9 mouse cellular contexts compared by ENCODE assay signal in genomic region chr8:95987011-95987440, GRCm38 (mm10).
DNase-seq lines count a peak whose midpoint lies in the region; ATAC-seq and TF ChIP-seq lines count a peak whose summit lies in the region.
"Had no signal": no experiment of that assay in that cellular context is flagged by ENCODE, and none has a peak within 500 bp of the region (broad histone marks: within the 10 kb centered on the region; RNA-seq: fewer than 3 reads in every experiment).

No protein-coding gene starts in this region.

- no peak overlapping the region for H3K9ac ChIP-seq in intestine, embryonic 14.5 days (ENCODE audit: low read length)
- no peak overlapping the region for H3K9ac ChIP-seq in intestine, postnatal 0 days (ENCODE audit: low read depth, low read length)
- peak overlapping the region; percentile 20; the same call in 1 of the 2 replicates for H3K9ac ChIP-seq in embryonic facial prominence, embryonic 12.5 days
- no peak overlapping the region for H3K9ac ChIP-seq in intestine, embryonic 15.5 days
- H3K9ac ChIP-seq in neural tube, embryonic 14.5 days (replicated peaks; ENCODE audit: low read depth, low read length) = no peak overlapping the region

- no peak for ATAC-seq in intestine, embryonic 14.5 days (replicated peaks; ENCODE audit: low FRiP score, low TSS enrichment, low read depth)
- no peak for ATAC-seq in intestine, postnatal 0 days
- no peak for ATAC-seq in embryonic facial prominence, embryonic 12.5 days (ENCODE audit: insufficient number of reproducible peaks, insufficient read depth, low FRiP score, low TSS enrichment)
- no peak for ATAC-seq in intestine, embryonic 15.5 days
- no peak for ATAC-seq in neural tube, embryonic 14.5 days (ENCODE audit: low read depth)

- no peaks in the 10 kb centered on the region for H3K27me3 ChIP-seq in intestine, embryonic 14.5 days (replicated peaks; ENCODE audit: control insufficient read depth, insufficient read depth, low read length)
- H3K27me3 ChIP-seq in intestine, postnatal 0 days (replicated peaks; ENCODE audit: control insufficient read depth, insufficient read depth, low read length) = no peaks in the 10 kb centered on the region
- H3K27me3 ChIP-seq in embryonic facial prominence, embryonic 12.5 days = no peaks in the 10 kb centered on the region
- H3K27me3 ChIP-seq in intestine, embryonic 15.5 days (replicated peaks) = no peaks in the 10 kb centered on the region
- H3K27me3 ChIP-seq in neural tube, embryonic 14.5 days (ENCODE audit: control insufficient read depth, insufficient read depth, low read length) = no peaks in the 10 kb centered on the region

- no peaks in the 10 kb centered on the region for H3K4me1 ChIP-seq in intestine, embryonic 14.5 days (replicated peaks; ENCODE audit: control insufficient read depth, insufficient read depth, low read length)
- H3K4me1 ChIP-seq in intestine, postnatal 0 days (replicated peaks; ENCODE audit: control insufficient read depth, insufficient read depth, low read length) = no peaks in the 10 kb centered on the region
- H3K4me1 ChIP-seq in embryonic facial prominence, embryonic 12.5 days = 0 out of 2 replicates have a peak, but pooled peaks cover 4% of the 10 kb centered on the region
- no peaks in the 10 kb centered on the region for H3K4me1 ChIP-seq in intestine, embryonic 15.5 days (replicated peaks)
- H3K4me1 ChIP-seq in neural tube, embryonic 14.5 days (ENCODE audit: control insufficient read depth, insufficient read depth, low read length) = no peaks in the 10 kb centered on the region
- H3K4me1 ChIP-seq in lung, adult 2 months (ENCODE audit: control insufficient read depth, insufficient read depth, low read length) = no peaks in the 10 kb centered on the region

- no peak overlapping the region for H3K4me3 ChIP-seq in intestine, embryonic 14.5 days (ENCODE audit: low read depth, low read length)
- H3K4me3 ChIP-seq in intestine, postnatal 0 days (ENCODE audit: low read depth, low read length) = no peak overlapping the region
- H3K4me3 ChIP-seq in embryonic facial prominence, embryonic 12.5 days = peak overlapping the region; percentile 9; the same call in 1 of the 2 replicates
- no peak overlapping the region for H3K4me3 ChIP-seq in intestine, embryonic 15.5 days (replicated peaks)
- H3K4me3 ChIP-seq in neural tube, embryonic 14.5 days (ENCODE audit: low read depth, low read length) = no peak overlapping the region
- H3K4me3 ChIP-seq in lung, adult 2 months (replicated peaks; ENCODE audit: extremely low read depth, low read depth, low read length) = no peak overlapping the region

- WGBS in intestine, embryonic 14.5 days = 23% methylated on average over 10 of the region's 10 CpGs
- 24% methylated on average over 10 of the region's 10 CpGs for WGBS in intestine, postnatal 0 days
- 10% methylated on average over 10 of the region's 10 CpGs for WGBS in embryonic facial prominence, embryonic 12.5 days
- WGBS in intestine, embryonic 15.5 days = 21% methylated on average over 10 of the region's 10 CpGs
- 20% methylated on average over 10 of the region's 10 CpGs for WGBS in neural tube, embryonic 14.5 days
- WGBS in lung, adult 2 months = 24% methylated on average over 10 of the region's 10 CpGs

- H3K27ac ChIP-seq in intestine, embryonic 14.5 days (ENCODE audit: low read depth) = no peak overlapping the region
- no peak overlapping the region for H3K27ac ChIP-seq in intestine, postnatal 0 days (ENCODE audit: low read depth, low read length)
- H3K27ac ChIP-seq in embryonic facial prominence, embryonic 12.5 days = no peak overlapping the region
- no peak overlapping the region for H3K27ac ChIP-seq in intestine, embryonic 15.5 days
- no peak overlapping the region for H3K27ac ChIP-seq in neural tube, embryonic 14.5 days (ENCODE audit: low read depth, low read length)

- H3K9me3 ChIP-seq in intestine, embryonic 14.5 days (ENCODE audit: control insufficient read depth, low read length) = no peaks in the 10 kb centered on the region
- no peaks in the 10 kb centered on the region for H3K9me3 ChIP-seq in intestine, postnatal 0 days (ENCODE audit: control insufficient read depth)
- no peaks in the 10 kb centered on the region for H3K9me3 ChIP-seq in embryonic facial prominence, embryonic 12.5 days
- no peaks in the 10 kb centered on the region for H3K9me3 ChIP-seq in intestine, embryonic 15.5 days
- H3K9me3 ChIP-seq in neural tube, embryonic 14.5 days (ENCODE audit: control insufficient read depth, low read length) = no peaks in the 10 kb centered on the region

- peak; percentile 51 for DNase-seq in intestine, embryonic 14.5 days (ENCODE audit: low spot score)
- DNase-seq in spleen, postnatal 4 days (ENCODE audit: low spot score in 2 of 2) = no peak
- DNase-seq in lung, adult 2 months = no peak
- DNase-seq in layer of hippocampus, postnatal 36 days = no peak
- DNase-seq: cerebellum, adult 11-12 months had no signal

- H3K4me2 ChIP-seq in intestine, embryonic 14.5 days (ENCODE audit: low read length) = peak overlapping the region; percentile 31
- no peak overlapping the region for H3K4me2 ChIP-seq in intestine, postnatal 0 days (replicated peaks; ENCODE audit: low read depth)
- peak overlapping the region; percentile 44 for H3K4me2 ChIP-seq in embryonic facial prominence, embryonic 12.5 days (replicated peaks)
- H3K4me2 ChIP-seq in intestine, embryonic 15.5 days (replicated peaks) = peak overlapping the region; percentile 26; the same call in 1 of the 2 replicates
- H3K4me2 ChIP-seq in neural tube, embryonic 14.5 days (ENCODE audit: low read depth, low read length) = peak overlapping the region; percentile 33; the same call in 1 of the 2 replicates

- no peaks in the 10 kb centered on the region for H3K36me3 ChIP-seq in intestine, embryonic 14.5 days (ENCODE audit: control insufficient read depth, insufficient read depth, low read length)
- H3K36me3 ChIP-seq in intestine, postnatal 0 days (ENCODE audit: control insufficient read depth, insufficient read depth) = no peaks in the 10 kb centered on the region
- no peaks in the 10 kb centered on the region for H3K36me3 ChIP-seq in embryonic facial prominence, embryonic 12.5 days
- H3K36me3 ChIP-seq in intestine, embryonic 15.5 days = no peaks in the 10 kb centered on the region
- no peaks in the 10 kb centered on the region for H3K36me3 ChIP-seq in neural tube, embryonic 14.5 days (ENCODE audit: control insufficient read depth, insufficient read depth, low read length)

- TF ChIP-seq CTCF in intestine, postnatal 0 days (IDR thresholded peaks at IDR 0.05; ENCODE audit: low read depth) = no peak
- no peak for TF ChIP-seq CTCF in lung, adult 2 months (IDR thresholded peaks at IDR 0.05; ENCODE audit: insufficient read depth, low read length)

- no peak for TF ChIP-seq POLR2A in lung, adult 2 months (IDR thresholded peaks at IDR 0.05; ENCODE audit: borderline replicate concordance, extremely low read depth, low read depth, low read length)
